In genomic region chr16:35285821-35286220, GRCm38 (mm10) we compare ENCODE assay signal across 17 mouse cellular contexts.
A peak's percentile ranks its signal among the peaks of the same experiment; 100 is the strongest.
DNase-seq lines count a peak whose midpoint lies in the region.
"Had no signal": no experiment of that assay in that cellular context is flagged by ENCODE, and none has a peak within 500 bp of the region (broad histone marks: within the 10 kb centered on the region; RNA-seq: fewer than 3 reads in every experiment).

No protein-coding gene starts in this region.

- DNase-seq in adrenal gland, adult 2 months = peak; percentile 56
- no peak for DNase-seq in adrenal gland, adult 18-20 months (ENCODE audit: low spot score in 2 of 2)
- peak; percentile 22 for DNase-seq in adrenal gland, adult 8-10 months
- DNase-seq in adrenal gland, postnatal 14 days = peak; percentile 46
- no peak for DNase-seq in cerebellum, adult 8-10 months
- DNase-seq in natural killer cell, adult 2 months (ENCODE audit: low spot score in 2 of 2) = no peak
- DNase-seq: B cell, adult 2 months; cerebellum, adult 11 months; cerebellum, adult 2 months; cerebellum, postnatal 10 days; cerebellum, postnatal 36 days; embryo, embryonic 11 days; forebrain, postnatal 0 days; gastrocnemius, adult 2 months; gastrocnemius, postnatal 14 days; heart, adult 11 months; kidney, adult 2 months had no signal

Comparison
In these comparisons a context has a peak if more than half of its experiments do, and no peak if none do; other contexts are left out.
1. DNase-seq: peak in adrenal gland, adult 2 months (single experiment), adrenal gland, adult 8-10 months (single experiment) and adrenal gland, postnatal 14 days (single experiment); none in adrenal gland, adult 18-20 months (0 of 2), cerebellum, adult 8-10 months (single experiment) and natural killer cell, adult 2 months (0 of 2).